Mouse (Mus musculus) liver, embryonic 14.5 days (tissue): Measurements from ENCODE around the gene H2afv.

Experiments
- CTCF ChIP-seq: IDR thresholded peaks from 2 replicates; pipeline ENCODE4 v1.5.1; 2016; ENCODE audit warnings: antibody characterized with exemption, low read depth, control low read depth
- EP300 ChIP-seq: IDR thresholded peaks from 2 replicates; pipeline ENCODE4 v1.6.1; 2016; ENCODE audit warnings: antibody characterized with exemption, low read depth

- TF ChIP-seq CTCF (no peak), EP300 (no peak)
These were observed 37.1 kb downstream of the H2afv start for GRCm38 (mm10) chr11:6407162-6407621.
